Mouse (Mus musculus) small intestine, adult 2 months (tissue): Measurements from ENCODE around the gene Dnah1.
A peak's percentile ranks its signal among the peaks of the same experiment; 100 is the strongest.

Experiments used
- CTCF ChIP-seq: fragments of 200-500 bp; IDR thresholded peaks from 2 replicates; pipeline ENCODE4 v1.5.1; 2012; ENCODE audit warnings: low read depth, mild to moderate bottlenecking, control low read depth, inconsistent platforms, low read length, moderate library complexity, mixed read lengths; ENCODE audit not compliant: insufficient replicate concordance, insufficient read length; ENCODE audit errors: extremely low read depth
- POLR2A ChIP-seq: fragments of 200-500 bp; IDR thresholded peaks from 2 replicates; pipeline ENCODE4 v1.6.1; 2012; ENCODE audit warnings: low read depth, mild to moderate bottlenecking, control low read depth, inconsistent platforms, low read length, moderate library complexity

GRCm38 (mm10) chr14:31336369-31337155 lies 12.9 kb upstream of the Dnah1 start, which contains the start of gene Capn7:
- TF ChIP-seq POLR2A (peak; percentile 90), CTCF (no peak)
